Mouse (Mus musculus) kidney, adult 2 months (tissue): Measurements from ENCODE around the gene Kank4. TPM values are rescaled to one million over a fixed set of nuclear protein-coding genes. Genes with fewer than 3 reads are reported as not detected.

Experiments
- DNase-seq: peaks from one replicate; pipeline ENCODE4 v3.0.0; 2021
- H3K27ac ChIP-seq: fragments of 200-500 bp; 2 replicates; pipeline ENCODE4 v1.5.1; 2012; ENCODE audit warnings: low read depth, low read length, control low read depth, inconsistent platforms; ENCODE audit not compliant: insufficient read depth
- H3K27me3 ChIP-seq: fragments of 200-500 bp; replicated peaks from 2 replicates; pipeline ENCODE4 v1.6.1; 2012; ENCODE audit warnings: mild to moderate bottlenecking, moderate library complexity, low read length, inconsistent platforms; ENCODE audit not compliant: control insufficient read depth, insufficient read depth
- H3K36me3 ChIP-seq: fragments of 200-500 bp; 2 replicates; pipeline ENCODE4 v1.6.1; 2012; ENCODE audit warnings: mild to moderate bottlenecking, moderate library complexity, low read length, inconsistent platforms; ENCODE audit not compliant: control insufficient read depth, insufficient read depth
- H3K4me1 ChIP-seq: fragments of 200-500 bp; 2 replicates; pipeline ENCODE4 v1.6.1; 2011; ENCODE audit warnings: low read length; ENCODE audit not compliant: control insufficient read depth, insufficient read depth
- H3K4me3 ChIP-seq: fragments of 200-500 bp; 2 replicates; pipeline ENCODE4 v1.5.1; 2011; ENCODE audit warnings: mild to moderate bottlenecking, low read depth, low read length, control low read depth; ENCODE audit not compliant: insufficient read depth
- CTCF ChIP-seq: fragments of 200-500 bp; conservative IDR thresholded peaks from 2 replicates; pipeline ENCODE4 v1.5.1; 2011; ENCODE audit warnings: low read depth, mild to moderate bottlenecking, control low read depth, low read length, moderate library complexity, mixed read lengths; ENCODE audit not compliant: insufficient read depth, insufficient read length
- POLR2A ChIP-seq: fragments of 200-500 bp; IDR thresholded peaks from one replicate; pipeline ENCODE4 v1.6.1; 2011; ENCODE audit warnings: low read depth, low read length, control low read depth
- WGBS: fragments of 180-500 bp; shearing (Covaris S2); methylation state at CpG from one replicate; pipeline ENCODE4 v1.1.7; 2018; 5-methylcytosine and 5-hydroxymethylcytosine counted together
- polyA plus RNA-seq: library from polyadenylated mRNA; depleted of rRNA; stranded (reverse); fragments of >200 nt; gene quantifications from 2 replicates; pipeline ENCODE4 v1.2.3, GENCODE M21; 2012

The Kank4 gene
- polyA plus RNA-seq, 1 experiment, result 3.2 TPM

GRCm38 (mm10) chr4:98805291-98806048, 11.9 kb downstream of the Kank4 start:
- Histone ChIP-seq H3K36me3 (no peaks in the 10 kb centered on the region), H3K27ac (peak overlapping the region; percentile 37; the same call in 1 of the 2 replicates), H3K4me1 (peaks cover 2% of the 10 kb centered on the region; the same call in 1 of the 2 replicates), H3K4me3 (no peak overlapping the region), H3K27me3 (no peaks in the 10 kb centered on the region)
- TF ChIP-seq CTCF (no peak), POLR2A (no peak)
- WGBS, result 59% methylated on average over 12 of the region's 12 CpGs
- no peak for DNase-seq

GRCm38 (mm10) chr4:98804476-98805134, 12.7 kb downstream of the Kank4 start:
- TF ChIP-seq POLR2A (no peak), CTCF (no peak)
- no peaks in the 10 kb centered on the region for H3K36me3 ChIP-seq
- no peak overlapping the region for H3K4me3 ChIP-seq
- H3K27me3 ChIP-seq, result no peaks in the 10 kb centered on the region
- WGBS, result 86% methylated on average over 7 of the region's 7 CpGs
- no peak overlapping the region for H3K27ac ChIP-seq
- DNase-seq, result no peak
- H3K4me1 ChIP-seq, result peaks cover 2% of the 10 kb centered on the region; the same call in 1 of the 2 replicates

- TF ChIP-seq POLR2A (no peak), CTCF (no peak)
- WGBS, result 85% methylated on average over 11 of the region's 11 CpGs
Measured at GRCm38 (mm10) chr4:98801775-98802174, 15.6 kb downstream of the Kank4 start.

GRCm38 (mm10) chr4:98800824-98801223, 16.5 kb downstream of the Kank4 start:
- WGBS, result 68% methylated on average over 8 of the region's 8 CpGs

More at GRCm38 (mm10) chr4:98801775-98802174, 15.6 kb downstream of the Kank4 start:
- Histone ChIP-seq H3K36me3 (no peaks in the 10 kb centered on the region), H3K27me3 (no peaks in the 10 kb centered on the region), H3K4me3 (no peak overlapping the region), H3K4me1 (peaks cover 2% of the 10 kb centered on the region; the same call in 1 of the 2 replicates), H3K27ac (no peak overlapping the region)
- DNase-seq, result no peak

GRCm38 (mm10) chr4:98796591-98797341, 20.6 kb downstream of the Kank4 start:
- DNase-seq, result peak; percentile 18
- H3K27me3 ChIP-seq, result no peaks in the 10 kb centered on the region
- WGBS, result 42% methylated on average over 11 of the region's 11 CpGs
- H3K27ac ChIP-seq, result no peak overlapping the region
- no peaks in the 10 kb centered on the region for H3K36me3 ChIP-seq
- no peak overlapping the region for H3K4me3 ChIP-seq
- TF ChIP-seq POLR2A (no peak), CTCF (no peak)
- no peaks in the 10 kb centered on the region for H3K4me1 ChIP-seq

More at GRCm38 (mm10) chr4:98800824-98801223, 16.5 kb downstream of the Kank4 start:
- Histone ChIP-seq H3K27ac (no peak overlapping the region), H3K36me3 (no peaks in the 10 kb centered on the region), H3K4me1 (peaks cover 2% of the 10 kb centered on the region; the same call in 1 of the 2 replicates), H3K4me3 (no peak overlapping the region), H3K27me3 (no peaks in the 10 kb centered on the region)
- peak; percentile 16 for DNase-seq
- TF ChIP-seq CTCF (no peak), POLR2A (no peak)

- WGBS, result 82% methylated on average over 2 of the region's 2 CpGs
- Histone ChIP-seq H3K27me3 (no peaks in the 10 kb centered on the region), H3K4me1 (no peaks in the 10 kb centered on the region), H3K36me3 (no peaks in the 10 kb centered on the region), H3K4me3 (no peak overlapping the region), H3K27ac (no peak overlapping the region)
- DNase-seq, result no peak
- TF ChIP-seq POLR2A, result no peak
- no peak for TF ChIP-seq CTCF
Measured at GRCm38 (mm10) chr4:98795241-98795640, 22.1 kb downstream of the Kank4 start.
